Mouse (Mus musculus) hindbrain, embryonic 14.5 days (tissue): ENCODE results near the gene Gm3383. TPM values are rescaled to one million over a fixed set of nuclear protein-coding genes. Genes with fewer than 3 reads are reported as not detected.
"Not testable (repeated sequence)": the region's sequence is repeated elsewhere in the genome, so short reads cannot be mapped to it uniquely, and the experiment has no call there.

Experiments
- ATAC-seq: fragments of 200-750 bp; cut with Nextera tagmentation; 2 replicates; pipeline ENCODE4 v1.8.0; 2017; ENCODE audit warnings: moderate number of reproducible peaks, mild to moderate bottlenecking, moderate TSS enrichment, moderate library complexity; ENCODE audit not compliant: low FRiP score
- DNase-seq: peaks from one replicate; pipeline ENCODE4 v3.0.0-alpha.2; 2015; ENCODE audit warnings: low spot score
- H3K27ac ChIP-seq: fragments of 300-500 bp; sonication (generic); 2 replicates; pipeline ENCODE4 v1.5.1; 2014; ENCODE audit warnings: mild to moderate bottlenecking, moderate library complexity
- H3K27me3 ChIP-seq: fragments of 300-500 bp; sonication (generic); 2 replicates; pipeline ENCODE4 v1.6.1; 2014; ENCODE audit warnings: mild to moderate bottlenecking, low read length, mixed read lengths; ENCODE audit not compliant: control insufficient read depth, insufficient read depth
- H3K36me3 ChIP-seq: fragments of 300-500 bp; sonication (generic); replicated peaks from 2 replicates; pipeline ENCODE4 v1.6.1; 2014; ENCODE audit not compliant: control insufficient read depth, insufficient read depth
- H3K4me1 ChIP-seq: fragments of 300-500 bp; sonication (generic); replicated peaks from 2 replicates; pipeline ENCODE4 v1.6.1; 2014; ENCODE audit warnings: antibody characterized with exemption, low read length, mixed read lengths; ENCODE audit not compliant: control insufficient read depth, insufficient read depth
- H3K4me2 ChIP-seq: fragments of 300-500 bp; sonication (generic); replicated peaks from 2 replicates; pipeline ENCODE4 v1.6.1; 2014; ENCODE audit warnings: mild to moderate bottlenecking, moderate library complexity
- H3K4me3 ChIP-seq: fragments of 300-500 bp; sonication (generic); replicated peaks from 2 replicates; pipeline ENCODE4 v1.5.1; 2014; ENCODE audit warnings: mild to moderate bottlenecking, low read length
- H3K9ac ChIP-seq: fragments of 300-500 bp; sonication (generic); 2 replicates; pipeline ENCODE4 v1.6.1; 2014
- H3K9me3 ChIP-seq: fragments of 300-500 bp; sonication (generic); 2 replicates; pipeline ENCODE4 v1.6.1; 2016; ENCODE audit warnings: low read length; ENCODE audit not compliant: control insufficient read depth
- WGBS: fragments of 180-500 bp; shearing (Covaris S2); extraction: QIAGEN DNeasy Blood & Tissue Kit; methylation state at CpG from one replicate; pipeline ENCODE4 v1.1.7; 2014; 5-methylcytosine and 5-hydroxymethylcytosine counted together
- polyA plus RNA-seq: library from polyadenylated mRNA; unstranded; fragments of >200 nt; fragmentation: Nextera tagmentation; extraction: Ambion mirVana; gene quantifications from 2 replicates; pipeline ENCODE4 v1.2.1, GENCODE M21; 2014

The Gm3383 gene
- 5.2 TPM in 2 replicates for polyA plus RNA-seq

- H3K4me3 ChIP-seq, H3K9me3 ChIP-seq, H3K9ac ChIP-seq, H3K27ac ChIP-seq, H3K4me1 ChIP-seq, H3K27me3 ChIP-seq, H3K36me3 ChIP-seq, ATAC-seq, H3K4me2 ChIP-seq, DNase-seq: not testable (repeated sequence)
- WGBS, result no CpG with 5 or more reads among the region's 3 CpGs
Observed at GRCm38 (mm10) chr14:5807882-5808281, at the start of gene Gm3383. Gene Gm3383 (minus strand): TSS chr14:5807982.

- H3K27ac ChIP-seq, H3K27me3 ChIP-seq, DNase-seq, H3K4me2 ChIP-seq, H3K36me3 ChIP-seq, H3K9me3 ChIP-seq, H3K4me3 ChIP-seq, ATAC-seq, H3K4me1 ChIP-seq, H3K9ac ChIP-seq: not testable (repeated sequence)
- WGBS, result 90% methylated on average over 3 of the region's 3 CpGs
Observed at GRCm38 (mm10) chr14:5855911-5856310, 48.1 kb upstream of the Gm3383 start.

- H3K27me3 ChIP-seq, DNase-seq, H3K9me3 ChIP-seq, H3K36me3 ChIP-seq, H3K4me2 ChIP-seq, H3K27ac ChIP-seq, H3K4me1 ChIP-seq, H3K9ac ChIP-seq, ATAC-seq, H3K4me3 ChIP-seq: not testable (repeated sequence)
- no CpG with 5 or more reads among the region's 3 CpGs for WGBS
Observed at GRCm38 (mm10) chr14:5830229-5830628, 22.4 kb upstream of the Gm3383 start, which contains the start of gene Gm3424. Gene Gm3424 (minus strand): TSS chr14:5830329.

GRCm38 (mm10) chr14:5812699-5813356, 5.0 kb upstream of the Gm3383 start:
- H3K4me2 ChIP-seq, H3K27me3 ChIP-seq, H3K9ac ChIP-seq, H3K9me3 ChIP-seq, DNase-seq, H3K36me3 ChIP-seq, H3K27ac ChIP-seq, H3K4me1 ChIP-seq, H3K4me3 ChIP-seq: not testable (repeated sequence)
- WGBS, result no CpG with 5 or more reads among the region's 47 CpGs
- ATAC-seq, result peak; percentile 78; the same call in 1 of the 2 replicates

DNA sequence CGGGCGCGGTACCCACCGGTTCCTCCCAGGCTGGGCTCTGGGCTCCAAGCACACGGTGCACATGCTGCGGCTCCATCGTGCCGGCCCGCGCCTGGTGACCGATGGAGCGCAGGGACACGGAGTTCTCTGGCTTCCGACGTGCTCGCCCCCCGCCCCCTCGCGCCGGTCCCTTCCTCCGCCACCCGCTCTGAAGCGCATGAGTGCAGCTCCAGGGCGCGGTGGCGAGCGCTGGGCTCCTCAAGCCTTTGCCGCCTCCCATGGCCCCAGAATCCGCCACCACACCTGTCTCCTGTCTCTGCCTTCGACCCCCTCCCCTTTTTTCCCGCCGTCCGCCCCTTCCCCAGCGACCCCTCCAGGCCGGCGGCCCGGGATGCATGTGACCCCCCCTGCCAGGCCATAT, 66.3 kb downstream of the Gm3383 start, which contains the start of gene Gm3373:
Gene Gm3373 (minus strand): TSS at position 101 of the 400 bp plus-strand sequence.
- not testable (repeated sequence) for DNase-seq, H3K4me2 ChIP-seq, H3K9ac ChIP-seq, H3K27ac ChIP-seq, H3K9me3 ChIP-seq, H3K27me3 ChIP-seq, ATAC-seq, H3K4me3 ChIP-seq, H3K36me3 ChIP-seq, H3K4me1 ChIP-seq
- WGBS, result no CpG with 5 or more reads among the region's 37 CpGs

DNA sequence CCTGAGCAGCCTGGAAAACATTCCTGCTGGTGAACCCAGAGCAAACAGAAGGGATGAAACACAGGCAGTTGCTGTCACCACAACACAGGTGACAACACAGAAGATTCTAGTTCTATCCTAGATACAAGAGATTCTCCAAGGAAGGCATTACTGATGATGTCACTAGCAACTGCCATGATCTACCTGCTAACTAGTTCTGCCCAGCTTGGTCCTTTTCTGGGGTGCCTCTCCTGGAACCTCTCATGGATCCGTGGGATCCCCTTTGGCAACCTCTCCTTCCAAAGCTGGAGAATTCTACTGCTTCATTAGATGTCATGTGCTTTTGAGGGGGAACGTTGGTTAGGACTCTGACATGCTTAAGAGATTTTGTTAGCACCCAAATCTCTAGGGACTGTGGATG, 120.4 kb downstream of the Gm3383 start, which contains the start of gene Gm9603:
Gene Gm9603 (minus strand): TSS at position 101 of the 400 bp plus-strand sequence.
- H3K4me2 ChIP-seq, H3K27me3 ChIP-seq, H3K9me3 ChIP-seq, H3K9ac ChIP-seq, H3K4me1 ChIP-seq, H3K27ac ChIP-seq, ATAC-seq, DNase-seq, H3K36me3 ChIP-seq, H3K4me3 ChIP-seq: not testable (repeated sequence)
- WGBS, result no CpG with 5 or more reads among the region's 2 CpGs

GRCm38 (mm10) chr14:5632928-5633327, 174.9 kb downstream of the Gm3383 start, which contains the start of gene Gm8265:
Gene Gm8265 (minus strand): TSS chr14:5633028.
- not testable (repeated sequence) for H3K4me2 ChIP-seq, H3K27ac ChIP-seq, H3K36me3 ChIP-seq, DNase-seq, H3K9ac ChIP-seq, H3K4me3 ChIP-seq, H3K27me3 ChIP-seq, H3K4me1 ChIP-seq, ATAC-seq, H3K9me3 ChIP-seq
- WGBS, result no CpG with 5 or more reads among the region's 1 CpGs

Other genes starting within 250 kb of the Gm3383 start
- gene Gm8265, start 175.0 kb downstream of the Gm3383 start, polyA plus RNA-seq, result not detected in 2 replicates
- gene Gm9603, start 120.5 kb downstream of the Gm3383 start, polyA plus RNA-seq, result not detected in 2 replicates
- gene Gm3373, start 66.4 kb downstream of the Gm3383 start, polyA plus RNA-seq, result 1.8 and 2.2 TPM in 2 replicates
- not detected in 2 replicates for gene Gm3424, start 22.3 kb upstream of the Gm3383 start, polyA plus RNA-seq
- 1.3 and 1.5 TPM in 2 replicates for gene Gm8237, start 72.4 kb upstream of the Gm3383 start, polyA plus RNA-seq
- 3.7 and 4.1 TPM in 2 replicates for gene Gm3248, start 153.8 kb upstream of the Gm3383 start, polyA plus RNA-seq
- gene Gm3453, start 171.2 kb upstream of the Gm3383 start, polyA plus RNA-seq, result not detected in 2 replicates